Mouse (Mus musculus) small intestine, adult 2 months (tissue): ENCODE measurements at regions not wholly inside any gene's neighbourhood (a gene's known extent, or its start where the extent isn't known, plus 50 kb on each side); places are given as distances from the start of the nearest gene placed in this dataset.

Experiments
- CTCF ChIP-seq: fragments of 200-500 bp; IDR thresholded peaks from 2 replicates; pipeline ENCODE4 v1.5.1; 2012; ENCODE audit warnings: low read depth, mild to moderate bottlenecking, control low read depth, inconsistent platforms, low read length, moderate library complexity, mixed read lengths; ENCODE audit not compliant: insufficient replicate concordance, insufficient read length; ENCODE audit errors: extremely low read depth
- POLR2A ChIP-seq: fragments of 200-500 bp; IDR thresholded peaks from 2 replicates; pipeline ENCODE4 v1.6.1; 2012; ENCODE audit warnings: low read depth, mild to moderate bottlenecking, control low read depth, inconsistent platforms, low read length, moderate library complexity

DNA sequence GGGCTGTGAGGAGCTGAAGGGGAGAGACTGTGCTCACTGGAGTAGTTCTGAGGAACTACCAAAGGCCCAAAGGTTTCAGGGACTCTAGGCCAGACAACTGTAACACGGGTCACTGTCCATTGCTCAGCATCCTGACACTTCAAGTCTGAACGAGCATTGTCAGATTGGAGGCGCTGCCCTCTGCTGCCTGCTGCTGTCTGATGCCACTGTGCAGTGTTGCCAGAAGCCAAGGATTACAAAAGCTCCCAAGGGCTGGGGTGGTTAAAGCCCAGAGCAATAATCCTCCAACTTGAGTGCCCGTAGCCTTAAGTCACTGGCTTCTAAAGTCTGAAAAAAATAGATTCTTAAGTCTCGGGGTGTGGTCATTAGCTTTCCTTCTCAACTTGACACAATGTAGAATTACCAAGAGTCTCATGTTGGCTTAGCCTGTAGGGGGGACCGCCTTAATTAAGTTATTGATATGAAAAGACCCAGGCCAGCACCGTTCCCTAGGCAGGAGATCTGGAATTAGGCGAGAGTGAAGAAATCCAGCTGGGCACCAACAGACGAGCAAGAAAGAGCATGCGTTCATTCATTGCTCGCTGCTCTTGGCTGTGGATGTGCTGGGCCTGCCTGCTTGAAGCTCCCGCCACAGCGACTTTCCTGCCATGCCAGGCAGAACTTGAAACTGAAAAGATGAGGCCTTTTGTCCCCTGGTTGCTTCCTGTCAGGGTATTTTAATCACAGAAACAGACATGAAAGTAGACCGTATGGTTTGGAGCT, 166.2 kb downstream of the Tex36 start:
- TF ChIP-seq POLR2A = no peak
- no peak for TF ChIP-seq CTCF
